Mouse (Mus musculus): Measurements from ENCODE around the gene Cd177. TPM values are rescaled to one million over a fixed set of nuclear protein-coding genes. Genes with fewer than 3 reads are reported as not detected.

Cd177 gene
- total RNA-seq, 2 experiments from 2014 or later, result 0.13 to 0.15 TPM

Other genes starting within 250 kb of the Cd177 start
- not detected for gene AC161166.1, start 247.9 kb downstream of the Cd177 start, total RNA-seq (2021)
- gene Irgq, start 229.6 kb downstream of the Cd177 start, total RNA-seq (2021), result 10 to 100 TPM; 62.1 to 63.3 TPM
- not detected for gene Pinlyp, start 214.2 kb downstream of the Cd177 start, total RNA-seq (2021)
- gene Xrcc1, start 214.0 kb downstream of the Cd177 start, total RNA-seq (2021), result 10 to 100 TPM; 36.8 to 43.4 TPM
- 10 to 100 TPM; 11.8 to 13.3 TPM for gene Ethe1, start 172.8 kb downstream of the Cd177 start, total RNA-seq (2021)
- 1 to 10 TPM; 5.7 TPM for gene Zfp575, start 172.7 kb downstream of the Cd177 start, total RNA-seq (2021)
- gene Phldb3, start 149.5 kb downstream of the Cd177 start, total RNA-seq (2021), result under 1 TPM; 0.17 to 0.63 TPM
- gene Lypd3, start 123.8 kb downstream of the Cd177 start, total RNA-seq (2021), result 1 to 10 TPM in 1 of 2 experiments, under 1 TPM in 1; 0.57 to 1.3 TPM
- not detected for gene Tex101, start 83.6 kb downstream of the Cd177 start, total RNA-seq (2021)
- not detected for gene BC049730, start 51.1 kb downstream of the Cd177 start, total RNA-seq (2021)
- gene Gm4763, start 33.4 kb downstream of the Cd177 start, total RNA-seq (2021), result not detected
- gene Ceacam10, start 16.9 kb upstream of the Cd177 start, total RNA-seq (2021), result not detected
- gene Gm9844, start 101.9 kb upstream of the Cd177 start, total RNA-seq (2021), result under 1 TPM in 1 of 2 experiments, not detected in 1; 0.97 TPM
- gene Lypd4, start 109.6 kb upstream of the Cd177 start, total RNA-seq (2021), result not detected
- gene Dmrtc2, start 109.7 kb upstream of the Cd177 start, total RNA-seq (2021), result not detected
- 100 to 1,000 TPM; 556 to 616 TPM for gene Rps19, start 124.1 kb upstream of the Cd177 start, total RNA-seq (2021)
- under 1 TPM in 1 of 2 experiments, not detected in 1; 0.22 TPM for gene Cd79a, start 137.1 kb upstream of the Cd177 start, total RNA-seq (2021)
- 10 to 100 TPM; 74.7 to 80.8 TPM for gene Arhgef1, start 142.6 kb upstream of the Cd177 start, total RNA-seq (2021)
- not detected for gene Gm4881, start 184.2 kb upstream of the Cd177 start, total RNA-seq (2021)
- 100 to 1,000 TPM; 318 to 321 TPM for gene Rabac1, start 212.4 kb upstream of the Cd177 start, total RNA-seq (2021)
- 1,000 to 10,000 TPM; 2,544 to 2,610 TPM for gene Atp1a3, start 245.6 kb upstream of the Cd177 start, total RNA-seq (2021)